Mouse (Mus musculus) liver, adult 2 months (tissue): ENCODE measurements at regions not wholly inside any gene's neighbourhood (a gene's known extent, or its start where the extent isn't known, plus 50 kb on each side); places are given as distances from the start of the nearest gene placed in this dataset.

Experiments used
- DNase-seq: peaks from one replicate; pipeline ENCODE4 v3.0.0-alpha.2; 2011; ENCODE audit warnings: low read depth, low spot score; ENCODE audit errors: extremely low read depth
- H3K27ac ChIP-seq: fragments of 200-500 bp; replicated peaks from 2 replicates; pipeline ENCODE4 v1.5.1; 2012; ENCODE audit warnings: low read depth, mild to moderate bottlenecking, control low read depth, inconsistent platforms, low read length; ENCODE audit not compliant: insufficient read depth
- H3K27me3 ChIP-seq: fragments of 200-500 bp; 2 replicates; pipeline ENCODE4 v1.6.1; 2012; ENCODE audit warnings: mild to moderate bottlenecking, moderate library complexity, low read length, inconsistent platforms; ENCODE audit not compliant: control insufficient read depth, insufficient read depth
- H3K36me3 ChIP-seq: fragments of 200-500 bp; 2 replicates; pipeline ENCODE4 v1.6.1; 2012; ENCODE audit warnings: low read length, inconsistent platforms; ENCODE audit not compliant: control insufficient read depth, insufficient read depth
- H3K4me1 ChIP-seq: fragments of 200-500 bp; 2 replicates; pipeline ENCODE4 v1.6.1; 2011; ENCODE audit warnings: low read length; ENCODE audit not compliant: control insufficient read depth, insufficient read depth
- H3K4me3 ChIP-seq: fragments of 200-500 bp; 2 replicates; pipeline ENCODE4 v1.5.1; 2011; ENCODE audit warnings: low read depth, mild to moderate bottlenecking, control low read depth, low read length, moderate library complexity; ENCODE audit not compliant: insufficient read depth
- H3K79me2 ChIP-seq: fragments of 200-500 bp; 2 replicates; pipeline ENCODE4 v1.6.1; 2012; ENCODE audit warnings: inconsistent platforms, mild to moderate bottlenecking, low read length, moderate library complexity; ENCODE audit not compliant: control insufficient read depth, insufficient read depth
- H3K9ac ChIP-seq: fragments of 200-500 bp; 2 replicates; pipeline ENCODE4 v1.6.1; 2012; ENCODE audit warnings: low read depth, mild to moderate bottlenecking, control low read depth, inconsistent platforms, low read length
- CTCF ChIP-seq: fragments of 200-500 bp; IDR thresholded peaks from 2 replicates; pipeline ENCODE4 v1.5.1; 2011; ENCODE audit warnings: low read depth, low read length, control low read depth
- POLR2A ChIP-seq: fragments of 200-500 bp; IDR thresholded peaks from 2 replicates; pipeline ENCODE4 v1.6.1; 2011; ENCODE audit warnings: low read length, control low read depth; ENCODE audit not compliant: insufficient read depth; ENCODE audit errors: extremely low read depth
- WGBS: fragments of 180-500 bp; shearing (Covaris S2); methylation state at CpG from one replicate; pipeline ENCODE4 v1.1.7; 2018; 5-methylcytosine and 5-hydroxymethylcytosine counted together

- H3K27me3 ChIP-seq, result no peaks in the 10 kb centered on the region
- peak overlapping the region; percentile 45 for H3K27ac ChIP-seq
- no peak overlapping the region for H3K9ac ChIP-seq
- TF ChIP-seq POLR2A (no peak), CTCF (peak; percentile 50)
- no peaks in the 10 kb centered on the region for H3K36me3 ChIP-seq
- H3K4me1 ChIP-seq, result peaks cover 13% of the 10 kb centered on the region
- 30% methylated on average over 11 of the region's 11 CpGs for WGBS
- no peaks in the 10 kb centered on the region for H3K79me2 ChIP-seq
- DNase-seq, result peak; percentile 98
- H3K4me3 ChIP-seq, result no peak overlapping the region
Measured at GRCm38 (mm10) chr6:100356617-100357399, 69.5 kb upstream of the Rybp start.

- no peak for TF ChIP-seq POLR2A
- TF ChIP-seq CTCF, result no peak
- Histone ChIP-seq H3K79me2 (no peaks in the 10 kb centered on the region), H3K4me3 (no peak overlapping the region), H3K4me1 (peaks cover 13% of the 10 kb centered on the region), H3K27me3 (no peaks in the 10 kb centered on the region), H3K27ac (no peak overlapping the region), H3K36me3 (no peaks in the 10 kb centered on the region), H3K9ac (no peak overlapping the region)
- peak; percentile 6 for DNase-seq
- 58% methylated on average over 9 of the region's 9 CpGs for WGBS
Measured at GRCm38 (mm10) chr6:100355858-100356257, 68.6 kb upstream of the Rybp start.

GRCm38 (mm10) chr6:100347481-100347880 is 60.2 kb upstream of the Rybp start:
- Histone ChIP-seq H3K4me3 (no peak overlapping the region), H3K79me2 (no peaks in the 10 kb centered on the region), H3K9ac (no peak overlapping the region), H3K4me1 (no peaks in the 10 kb centered on the region), H3K27me3 (no peaks in the 10 kb centered on the region), H3K36me3 (no peaks in the 10 kb centered on the region), H3K27ac (no peak overlapping the region)
- TF ChIP-seq CTCF (no peak), POLR2A (no peak)
- no peak for DNase-seq
- 89% methylated on average over 7 of the region's 7 CpGs for WGBS

DNA sequence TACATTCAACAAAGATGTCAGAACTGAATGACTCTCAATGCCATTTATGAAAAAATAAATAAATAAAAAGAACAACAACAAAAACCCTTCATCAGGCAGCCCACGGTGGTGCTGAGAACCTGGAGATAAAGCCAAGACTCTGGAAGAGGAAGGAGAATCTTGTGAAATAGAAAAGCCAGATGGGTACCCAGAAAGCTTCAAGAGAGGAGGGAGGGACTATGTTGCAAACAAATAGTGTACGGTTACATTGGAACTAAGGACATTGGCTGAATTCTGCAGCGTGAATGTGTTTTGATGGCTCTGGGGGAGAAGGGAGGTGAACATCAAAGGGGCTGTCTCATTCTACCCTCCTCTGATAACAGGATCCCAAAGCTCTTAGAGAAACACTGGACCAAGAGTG is 57.8 kb upstream of the Rybp start:
- no peaks in the 10 kb centered on the region for H3K27me3 ChIP-seq
- 83% methylated on average over 3 of the region's 3 CpGs for WGBS
- TF ChIP-seq POLR2A (no peak), CTCF (no peak)
- H3K4me1 ChIP-seq, result no peaks in the 10 kb centered on the region
- H3K4me3 ChIP-seq, result no peak overlapping the region
- H3K27ac ChIP-seq, result no peak overlapping the region
- H3K79me2 ChIP-seq, result no peaks in the 10 kb centered on the region
- no peak overlapping the region for H3K9ac ChIP-seq
- DNase-seq, result no peak
- no peaks in the 10 kb centered on the region for H3K36me3 ChIP-seq

- H3K27ac ChIP-seq, result no peak overlapping the region
- no peak overlapping the region for H3K4me3 ChIP-seq
- no peak overlapping the region for H3K9ac ChIP-seq
- H3K36me3 ChIP-seq, result no peaks in the 10 kb centered on the region
- DNase-seq, result no peak
- no peaks in the 10 kb centered on the region for H3K27me3 ChIP-seq
- no peaks in the 10 kb centered on the region for H3K4me1 ChIP-seq
- no peaks in the 10 kb centered on the region for H3K79me2 ChIP-seq
- 86% methylated on average over 13 of the region's 13 CpGs for WGBS
- no peak for TF ChIP-seq POLR2A
- TF ChIP-seq CTCF, result no peak
Measured at GRCm38 (mm10) chr6:100341305-100342290, 54.3 kb upstream of the Rybp start.

DNA sequence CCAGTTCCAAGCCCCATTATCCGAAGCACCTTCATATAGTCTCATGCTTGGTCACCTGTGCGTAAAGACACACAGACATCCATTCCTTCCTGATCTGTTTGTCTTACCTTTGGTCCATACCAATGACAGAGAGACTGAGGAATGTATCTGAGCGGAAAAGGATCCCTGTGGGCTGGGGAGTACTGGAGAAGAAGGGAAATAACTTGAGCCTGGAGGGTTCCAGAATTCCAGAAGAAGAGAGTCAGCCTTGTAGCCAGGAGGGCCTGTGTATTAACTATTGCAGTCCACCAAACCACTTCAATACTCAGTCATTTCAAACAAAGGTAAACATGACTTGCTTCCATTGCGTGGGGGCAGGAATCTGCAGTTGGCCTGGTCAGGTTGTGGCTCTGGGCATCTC is 51.0 kb upstream of the Rybp start:
- H3K27me3 ChIP-seq, result no peaks in the 10 kb centered on the region
- no peak for DNase-seq
- no peak overlapping the region for H3K27ac ChIP-seq
- H3K36me3 ChIP-seq, result no peaks in the 10 kb centered on the region
- no peak overlapping the region for H3K4me3 ChIP-seq
- no peaks in the 10 kb centered on the region for H3K79me2 ChIP-seq
- H3K4me1 ChIP-seq, result no peaks in the 10 kb centered on the region
- no peak overlapping the region for H3K9ac ChIP-seq
- 91% methylated on average over 4 of the region's 4 CpGs for WGBS
- TF ChIP-seq CTCF (no peak), POLR2A (no peak)
